Mouse (Mus musculus) lung, embryonic 14.5 days (tissue): ENCODE data around the gene Dtx2. TPM values are rescaled to one million over a fixed set of nuclear protein-coding genes. Genes with fewer than 3 reads are reported as not detected.

ENCODE experiments used
- ATAC-seq: fragments of 200-750 bp; cut with Nextera tagmentation; 2 replicates; pipeline ENCODE4 v1.8.0; 2017; ENCODE audit warnings: mild to moderate bottlenecking, moderate TSS enrichment, moderate library complexity; ENCODE audit not compliant: insufficient read depth
- DNase-seq: peaks from one replicate; pipeline ENCODE4 v3.0.0-alpha.2; 2015
- H3K27ac ChIP-seq: fragments of 300-500 bp; sonication (generic); 2 replicates; pipeline ENCODE4 v1.5.1; 2014; ENCODE audit warnings: low read depth, mild to moderate bottlenecking, moderate library complexity
- H3K27me3 ChIP-seq: fragments of 300-500 bp; sonication (generic); 2 replicates; pipeline ENCODE4 v1.6.1; 2014; ENCODE audit warnings: low read length, control low read depth; ENCODE audit not compliant: insufficient read depth
- H3K36me3 ChIP-seq: fragments of 300-500 bp; sonication (generic); 2 replicates; pipeline ENCODE4 v1.6.1; 2014; ENCODE audit warnings: control low read depth; ENCODE audit not compliant: insufficient read depth
- H3K4me1 ChIP-seq: fragments of 300-500 bp; sonication (generic); 2 replicates; pipeline ENCODE4 v1.6.1; 2014; ENCODE audit warnings: antibody characterized with exemption, control low read depth; ENCODE audit not compliant: insufficient read depth
- H3K4me2 ChIP-seq: fragments of 300-500 bp; sonication (generic); 2 replicates; pipeline ENCODE4 v1.6.1; 2014; ENCODE audit warnings: mild to moderate bottlenecking
- H3K4me3 ChIP-seq: fragments of 300-500 bp; sonication (generic); 2 replicates; pipeline ENCODE4 v1.5.1; 2014; ENCODE audit warnings: low read depth, low read length
- H3K9ac ChIP-seq: fragments of 300-500 bp; sonication (generic); 2 replicates; pipeline ENCODE4 v1.6.1; 2014
- H3K9me3 ChIP-seq: fragments of 300-500 bp; sonication (generic); 2 replicates; pipeline ENCODE4 v1.6.1; 2016; ENCODE audit warnings: low read depth, low read length, control low read depth
- CTCF ChIP-seq: IDR thresholded peaks from 2 replicates; pipeline ENCODE4 v1.5.1; 2016; ENCODE audit warnings: antibody characterized with exemption, low read depth
- WGBS: fragments of 180-500 bp; shearing (Covaris S2); extraction: QIAGEN DNeasy Blood & Tissue Kit; methylation state at CpG from one replicate; pipeline ENCODE4 v1.1.7; 2014; 5-methylcytosine and 5-hydroxymethylcytosine counted together
- polyA plus RNA-seq: library from polyadenylated mRNA; unstranded; fragments of >200 nt; fragmentation: Nextera tagmentation; extraction: Ambion mirVana; gene quantifications from 2 replicates; pipeline ENCODE4 v1.2.1, GENCODE M21; 2014

The Dtx2 gene
- polyA plus RNA-seq, 1 experiment from 2014 or later = 24.4 TPM

- TF ChIP-seq CTCF = no peak
- peaks cover 21% of the 10 kb centered on the region for H3K36me3 ChIP-seq
- H3K9ac ChIP-seq = no peak overlapping the region
Observed at GRCm38 (mm10) chr5:136025712-136026111, 31.1 kb downstream of the Dtx2 start.

GRCm38 (mm10) chr5:136026859-136027258 lies 32.3 kb downstream of the Dtx2 start:
- no peak for DNase-seq

More at GRCm38 (mm10) chr5:136025712-136026111, 31.1 kb downstream of the Dtx2 start:
- Histone ChIP-seq H3K4me1 (no peaks in the 10 kb centered on the region), H3K27ac (no peak overlapping the region), H3K4me2 (no peak overlapping the region), H3K4me3 (no peak overlapping the region), H3K9me3 (no peaks in the 10 kb centered on the region), H3K27me3 (no peaks in the 10 kb centered on the region)
- no peak for DNase-seq
- WGBS = 77% methylated on average over 3 of the region's 3 CpGs
- no peak for ATAC-seq

GRCm38 (mm10) chr5:136027612-136028311 lies 33.2 kb downstream of the Dtx2 start:
- Histone ChIP-seq H3K36me3 (peaks cover 41% of the 10 kb centered on the region), H3K9ac (no peak overlapping the region), H3K27ac (no peak overlapping the region), H3K27me3 (no peaks in the 10 kb centered on the region), H3K9me3 (no peaks in the 10 kb centered on the region), H3K4me3 (no peak overlapping the region), H3K4me2 (no peak overlapping the region), H3K4me1 (no peaks in the 10 kb centered on the region)
- WGBS = 75% methylated on average over 11 of the region's 11 CpGs
- ATAC-seq (no peak), DNase-seq (no peak)
- 0 out of 2 replicates have a peak, but pooled peaks have one; percentile 24 for TF ChIP-seq CTCF

More at GRCm38 (mm10) chr5:136026859-136027258, 32.3 kb downstream of the Dtx2 start:
- Histone ChIP-seq H3K9ac (no peak overlapping the region), H3K27ac (no peak overlapping the region), H3K27me3 (no peaks in the 10 kb centered on the region), H3K36me3 (peaks cover 32% of the 10 kb centered on the region), H3K4me1 (no peaks in the 10 kb centered on the region), H3K4me3 (no peak overlapping the region), H3K9me3 (no peaks in the 10 kb centered on the region), H3K4me2 (no peak overlapping the region)
- 90% methylated on average over 9 of the region's 9 CpGs for WGBS
- no peak for TF ChIP-seq CTCF
- ATAC-seq = no peak

- Histone ChIP-seq H3K27me3 (no peaks in the 10 kb centered on the region), H3K4me2 (no peak overlapping the region), H3K4me1 (no peaks in the 10 kb centered on the region), H3K27ac (no peak overlapping the region), H3K9me3 (no peaks in the 10 kb centered on the region), H3K4me3 (no peak overlapping the region), H3K36me3 (peaks cover 29% of the 10 kb centered on the region), H3K9ac (no peak overlapping the region)
- TF ChIP-seq CTCF = no peak
- no peak for DNase-seq
- 79% methylated on average over 4 of the region's 4 CpGs for WGBS
- ATAC-seq = no peak
Observed at GRCm38 (mm10) chr5:136034868-136035267, 40.3 kb downstream of the Dtx2 start.

- no peaks in the 10 kb centered on the region for H3K4me1 ChIP-seq
- no peak overlapping the region for H3K9ac ChIP-seq
- no peak overlapping the region for H3K4me3 ChIP-seq
- no peaks in the 10 kb centered on the region for H3K27me3 ChIP-seq
- WGBS = 78% methylated on average over 1 of the region's 1 CpGs
- peaks cover 25% of the 10 kb centered on the region for H3K36me3 ChIP-seq
- H3K4me2 ChIP-seq = no peak overlapping the region
- DNase-seq = no peak
- H3K27ac ChIP-seq = no peak overlapping the region
- ATAC-seq = no peak
- H3K9me3 ChIP-seq = no peaks in the 10 kb centered on the region
- TF ChIP-seq CTCF = no peak
Observed at GRCm38 (mm10) chr5:136035285-136035684, 40.7 kb downstream of the Dtx2 start.

- Histone ChIP-seq H3K4me3 (no peak overlapping the region), H3K9me3 (no peaks in the 10 kb centered on the region), H3K27ac (no peak overlapping the region), H3K4me1 (no peaks in the 10 kb centered on the region), H3K9ac (no peak overlapping the region), H3K27me3 (no peaks in the 10 kb centered on the region), H3K4me2 (no peak overlapping the region), H3K36me3 (peaks cover 12% of the 10 kb centered on the region; the same call in 1 of the 2 replicates)
- 60% methylated on average over 1 of the region's 1 CpGs for WGBS
- DNase-seq (no peak), ATAC-seq (no peak)
- no peak for TF ChIP-seq CTCF
Observed at GRCm38 (mm10) chr5:136036667-136037066, 42.1 kb downstream of the Dtx2 start.

GRCm38 (mm10) chr5:136038258-136039214 lies 43.9 kb downstream of the Dtx2 start, which contains the start of gene Upk3b:
Gene Upk3b, plus strand, starts transcription at chr5:136038496.
- no peak for TF ChIP-seq CTCF
- WGBS = 56% methylated on average over 17 of the region's 17 CpGs
- DNase-seq (no peak), ATAC-seq (peak; percentile 70)
- H3K4me1 ChIP-seq = no peaks in the 10 kb centered on the region
- no peak within 1 kb of the TSS for H3K4me3 ChIP-seq
- H3K4me2 ChIP-seq = no peak within 1 kb of the TSS
- H3K27me3 ChIP-seq = no peaks in the 10 kb centered on the region
- H3K27ac ChIP-seq = no peak within 1 kb of the TSS
- no peaks in the 10 kb centered on the region for H3K36me3 ChIP-seq
- no peak within 1 kb of the TSS for H3K9ac ChIP-seq
- H3K9me3 ChIP-seq = no peaks in the 10 kb centered on the region
